In the genomic region with DNA sequence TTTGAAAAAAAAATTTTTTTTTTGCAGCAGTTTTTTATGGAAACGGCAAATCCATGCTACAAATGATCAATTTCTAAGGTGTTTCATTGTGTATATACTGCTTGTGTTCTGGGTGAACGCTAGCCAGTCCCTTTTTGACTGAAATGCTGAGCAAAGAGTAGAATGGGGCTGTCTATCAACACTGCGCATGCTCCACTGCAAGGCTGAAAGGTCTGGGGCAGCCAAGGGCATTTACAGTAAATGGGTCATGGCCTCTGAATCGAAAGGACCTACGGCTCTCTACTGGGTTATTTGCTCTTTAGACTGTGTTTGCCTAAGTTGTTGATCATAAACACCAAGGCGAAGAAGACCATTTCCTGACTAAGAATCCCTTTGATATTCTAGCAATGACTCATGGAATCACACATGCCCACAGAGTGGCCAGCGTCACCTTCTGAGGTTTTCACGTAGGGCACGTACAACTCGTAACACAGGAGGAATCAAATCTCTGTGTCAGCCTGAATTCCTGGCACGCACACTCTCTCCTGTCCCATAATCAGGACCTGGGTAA, we compare ENCODE assay signal across 29 mouse cellular contexts.
DNase-seq lines count a peak whose midpoint lies in the region; ATAC-seq and TF ChIP-seq lines count a peak whose summit lies in the region.
"Had no signal": no experiment of that assay in that cellular context is flagged by ENCODE, and none has a peak within 500 bp of the region (broad histone marks: within the 10 kb centered on the region; RNA-seq: fewer than 3 reads in every experiment).

No protein-coding gene starts in this region.

- no peak for TF ChIP-seq EP300 in liver, postnatal 0 days (IDR thresholded peaks at IDR 0.05; ENCODE audit: low read depth)

- DNase-seq in adrenal gland, adult 2 months: peak; percentile 54
- DNase-seq in adrenal gland, postnatal 25 days: no peak
- DNase-seq in 3134 (ENCODE audit: extremely low read depth, insufficient read length, low spot score): peak; percentile 29
- DNase-seq in adrenal gland, postnatal 14 days: peak; percentile 32
- DNase-seq in liver, postnatal 0 days: peak; percentile 26
- no peak for DNase-seq in embryo, embryonic 10.5 days (ENCODE audit: low spot score)
- no peak for DNase-seq in forebrain, embryonic 11.5 days (ENCODE audit: low spot score)
- DNase-seq: cerebellum, adult 11 months; cerebellum, adult 9-10 months; forebrain, postnatal 0 days; heart, adult 2 months; heart, postnatal 10 days; kidney, adult 11 months; kidney, postnatal 14 days; lung, adult 18-20 months; lung, postnatal 4 days; retina, postnatal 1 day; right cerebral cortex, postnatal 25 days had no signal

- no peak overlapping the region for H3K4me3 ChIP-seq in liver, postnatal 0 days (ENCODE audit: low read depth, low read length)
- H3K4me3 ChIP-seq in forebrain, embryonic 11.5 days (ENCODE audit: low read depth, low read length): no peak overlapping the region
- H3K4me3 ChIP-seq: erythroblast, embryonic 14.5 days; forebrain, embryonic 12.5 days; heart, adult 2 months; heart, embryonic 13.5 days; limb, embryonic 13.5 days; megakaryocyte, embryonic 14.5 days; midbrain, embryonic 12.5 days; stomach, embryonic 15.5 days had no signal

- H3K4me1 ChIP-seq in liver, postnatal 0 days (ENCODE audit: insufficient read depth): peaks cover 21% of the 10 kb centered on the region
- no peaks in the 10 kb centered on the region for H3K4me1 ChIP-seq in forebrain, embryonic 11.5 days (replicated peaks; ENCODE audit: control insufficient read depth, insufficient read depth, low read length)
- H3K4me1 ChIP-seq: forebrain, embryonic 12.5 days; heart, embryonic 13.5 days; megakaryocyte, embryonic 14.5 days; midbrain, embryonic 12.5 days; stomach, embryonic 15.5 days had no signal

- 62% methylated on average over 11 of the region's 11 CpGs for WGBS in liver, postnatal 0 days (ENCODE audit: insufficient replicate concordance)
- WGBS in forebrain, embryonic 11.5 days: 94% methylated on average over 11 of the region's 11 CpGs

- ATAC-seq in liver, postnatal 0 days: peak; percentile 56
- no peak for ATAC-seq in forebrain, embryonic 11.5 days (replicated peaks; ENCODE audit: low FRiP score)
- ATAC-seq: activated CD4-positive, CD25-positive, alpha-beta regulatory T cell, adult 4 months; forebrain, postnatal 0 days; inflammation-experienced regulatory T-cells, adult 6 months; lung, postnatal 0 days had no signal

- H3K9ac ChIP-seq in liver, postnatal 0 days (replicated peaks): no peak overlapping the region
- H3K9ac ChIP-seq in forebrain, embryonic 11.5 days (ENCODE audit: low read length): no peak overlapping the region
- H3K9ac ChIP-seq: forebrain, embryonic 12.5 days; forebrain, postnatal 0 days; heart, embryonic 13.5 days; hindbrain, embryonic 14.5 days; limb, embryonic 13.5 days; midbrain, embryonic 12.5 days; stomach, embryonic 15.5 days had no signal

- H3K27ac ChIP-seq in liver, postnatal 0 days (ENCODE audit: low read depth): peak overlapping the region; percentile 19
- H3K27ac ChIP-seq in forebrain, embryonic 11.5 days (ENCODE audit: low read depth, low read length): no peak overlapping the region
- H3K27ac ChIP-seq: forebrain, embryonic 12.5 days; heart, adult 2 months; heart, embryonic 13.5 days; hindbrain, embryonic 14.5 days; limb, embryonic 13.5 days; midbrain, embryonic 12.5 days; stomach, embryonic 15.5 days had no signal

- no peak for TF ChIP-seq CTCF in liver, postnatal 0 days (IDR thresholded peaks at IDR 0.05; ENCODE audit: low read depth)

- no peaks in the 10 kb centered on the region for H3K27me3 ChIP-seq in liver, postnatal 0 days (ENCODE audit: insufficient read depth, low read length)
- no peaks in the 10 kb centered on the region for H3K27me3 ChIP-seq in forebrain, embryonic 11.5 days (ENCODE audit: control insufficient read depth, insufficient read depth, low read length)
- H3K27me3 ChIP-seq: forebrain, embryonic 12.5 days; heart, embryonic 13.5 days; limb, embryonic 13.5 days; megakaryocyte, embryonic 14.5 days; midbrain, embryonic 12.5 days; stomach, embryonic 15.5 days had no signal

- no peaks in the 10 kb centered on the region for H3K9me3 ChIP-seq in liver, postnatal 0 days (ENCODE audit: low read length)
- no peaks in the 10 kb centered on the region for H3K9me3 ChIP-seq in forebrain, embryonic 11.5 days (ENCODE audit: control insufficient read depth, low read length)
- H3K9me3 ChIP-seq: forebrain, embryonic 12.5 days; heart, embryonic 13.5 days; limb, embryonic 13.5 days; megakaryocyte, embryonic 14.5 days; midbrain, embryonic 12.5 days; stomach, embryonic 15.5 days had no signal

- H3K36me3 ChIP-seq in liver, postnatal 0 days (replicated peaks; ENCODE audit: insufficient read depth, low read length): no peaks in the 10 kb centered on the region
- no peaks in the 10 kb centered on the region for H3K36me3 ChIP-seq in forebrain, embryonic 11.5 days (ENCODE audit: control insufficient read depth, insufficient read depth, low read length)
- H3K36me3 ChIP-seq: forebrain, embryonic 12.5 days; heart, embryonic 13.5 days; limb, embryonic 13.5 days; midbrain, embryonic 12.5 days; stomach, embryonic 15.5 days had no signal

- H3K4me2 ChIP-seq in liver, postnatal 0 days (ENCODE audit: low read depth, low read length): no peak overlapping the region
- H3K4me2 ChIP-seq in forebrain, embryonic 11.5 days (ENCODE audit: low read depth, low read length, severe bottlenecking): no peak overlapping the region
- H3K4me2 ChIP-seq: forebrain, embryonic 12.5 days; heart, embryonic 13.5 days; hindbrain, embryonic 14.5 days; limb, embryonic 13.5 days; midbrain, embryonic 12.5 days; stomach, embryonic 15.5 days had no signal

Comparison
In these comparisons a context has a peak if more than half of its experiments do, and no peak if none do; other contexts are left out.
1. DNase-seq: peak in adrenal gland, adult 2 months (single experiment), 3134 (single experiment), adrenal gland, postnatal 14 days (single experiment) and liver, postnatal 0 days (single experiment); none in adrenal gland, postnatal 25 days (single experiment), embryo, embryonic 10.5 days (single experiment) and forebrain, embryonic 11.5 days (single experiment).